Mouse (Mus musculus): ENCODE measurements at regions not wholly inside any gene's neighbourhood (a gene's known extent, or its start where the extent isn't known, plus 50 kb on each side); places are given as distances from the start of the nearest gene placed in this dataset.
"Not testable (repeated sequence)": the region's sequence is repeated elsewhere in the genome, so short reads cannot be mapped to it uniquely, and the experiment has no call there.

- TF ChIP-seq CTCF, POLR2A (IDR thresholded peaks at IDR 0.05; ENCODE audit: insufficient read depth, low read depth, low read length): not testable (repeated sequence)
Observed at GRCm38 (mm10) chr8:20550054-20550778, 64.5 kb upstream of the Gm21119 start.

Data from olfactory bulb, adult 2 months (tissue).